Mouse (Mus musculus) T-helper 17 cell (primary cell): ENCODE results near the gene Ntrk2.
"Not testable (repeated sequence)": the region's sequence is repeated elsewhere in the genome, so short reads cannot be mapped to it uniquely, and the experiment has no call there.

ENCODE experiments used
- in situ Hi-C, 2 experiments: fragments of 300-600 bp; cut with MboI, MseI; formaldehyde crosslinking; loops; 1 replicate in 1 of 2; 2 replicates in 1 of 2; pipeline ENCODE4 v1.15.1; 2025; ENCODE audit warnings: high pct_unique_total_duplicates in 2 of 2

Ntrk2 gene

DNA sequence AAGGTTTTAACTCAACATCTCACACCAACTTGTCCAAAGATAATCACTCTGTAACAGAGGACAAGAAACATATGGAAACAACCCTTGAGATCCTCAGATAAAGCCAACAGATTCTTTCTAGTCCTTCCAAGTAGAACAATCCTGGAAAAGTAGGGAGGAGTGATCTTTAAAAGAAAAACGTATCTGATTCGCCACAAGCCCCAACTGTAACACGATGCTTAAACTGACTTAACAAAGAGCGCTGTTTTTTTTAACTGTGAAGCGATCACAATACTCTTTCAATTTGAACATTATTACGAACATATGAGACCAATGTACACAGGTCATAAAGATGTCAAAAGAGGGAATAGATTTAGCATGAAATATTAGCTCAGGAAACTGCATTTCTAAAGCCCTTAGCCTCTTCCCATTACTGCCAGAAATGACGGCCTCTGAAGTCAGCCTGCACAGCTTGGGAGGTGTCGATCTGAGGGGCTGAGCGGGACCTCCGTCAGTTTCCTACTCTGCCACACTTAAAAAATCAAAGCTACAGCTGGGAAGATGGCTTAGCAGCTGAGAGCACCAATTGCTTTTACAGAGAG lies 289.5 kb downstream of the Ntrk2 start:
- in situ Hi-C loops, result no loop called here

DNA sequence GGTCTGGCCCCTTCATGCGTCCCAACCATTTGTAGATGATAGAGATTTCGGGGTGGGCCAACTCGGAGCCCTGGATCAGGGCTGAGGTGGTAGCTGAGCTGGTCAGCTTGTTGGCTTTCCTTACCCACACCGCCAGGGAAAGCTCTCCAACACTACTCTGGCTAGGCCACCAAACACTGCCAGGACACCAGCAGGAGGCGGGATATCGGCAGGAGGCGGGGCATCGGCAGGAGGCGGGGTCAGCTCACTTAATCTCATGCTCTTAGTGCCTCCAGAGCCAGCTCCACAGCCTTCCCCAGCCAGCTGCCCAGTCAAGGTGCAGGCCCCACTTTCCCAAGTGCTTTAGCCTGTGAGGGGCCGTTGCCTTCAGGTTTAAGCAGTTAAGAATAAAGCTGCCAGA lies 293.7 kb downstream of the Ntrk2 start:
- in situ Hi-C loops, result no loop called here

DNA sequence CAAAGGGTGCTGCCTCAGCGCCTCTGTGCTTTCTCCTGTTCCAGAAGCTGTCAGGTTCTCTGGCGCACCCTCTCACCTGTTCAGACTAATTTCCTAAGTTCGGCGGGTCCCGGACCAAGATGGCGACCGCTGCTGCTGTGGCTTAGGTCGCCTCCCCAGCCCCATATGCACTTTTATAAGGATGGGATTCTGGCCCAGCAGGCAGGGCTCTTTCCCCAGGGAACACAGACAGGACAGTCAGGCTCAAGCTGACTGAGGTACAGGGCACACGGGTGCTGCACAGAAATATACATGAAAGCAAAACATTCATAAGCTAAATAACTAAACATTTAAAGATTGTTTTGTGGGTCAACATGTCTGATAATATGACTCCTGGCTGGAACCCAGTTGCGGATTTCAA lies 301.4 kb downstream of the Ntrk2 start:
- in situ Hi-C loops, result not testable (repeated sequence)

DNA sequence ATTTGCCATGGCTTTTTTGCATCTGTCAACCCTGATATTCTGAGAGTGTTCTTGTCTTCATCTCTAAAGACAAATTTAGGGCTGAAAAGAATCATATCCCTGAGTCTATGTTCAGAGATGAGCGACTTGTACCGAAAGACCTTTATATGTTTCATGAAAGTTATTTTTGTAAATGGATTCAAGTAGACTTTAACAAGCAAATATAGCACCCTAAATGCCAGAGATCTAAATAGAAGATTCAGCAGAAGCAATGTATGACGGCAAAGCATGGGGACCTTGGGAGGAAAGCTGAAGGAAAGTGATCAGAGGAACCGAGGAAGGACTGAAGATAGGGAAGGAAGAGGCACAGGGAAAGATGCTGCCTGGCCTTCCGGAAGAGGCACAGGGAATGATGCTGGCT lies 303.7 kb downstream of the Ntrk2 start:
- in situ Hi-C loops, result no loop called here

DNA sequence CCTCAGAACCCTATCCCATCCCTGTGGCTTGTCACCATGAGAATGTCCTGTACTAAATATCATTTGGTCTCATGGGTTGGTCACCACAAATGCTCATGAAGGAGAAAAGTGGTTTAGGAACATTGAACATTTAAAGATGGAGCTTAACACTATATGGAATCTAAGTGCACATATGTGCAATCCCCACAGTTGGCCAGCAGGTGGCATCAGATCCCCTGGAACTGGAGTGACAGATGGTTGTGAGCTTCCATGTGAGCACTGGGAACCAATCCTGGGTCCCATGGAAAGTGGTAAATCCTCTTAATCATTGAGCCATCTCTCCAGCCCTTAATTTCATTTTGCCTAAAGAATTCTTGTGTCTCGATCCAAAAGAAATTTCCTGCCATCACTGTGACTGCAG lies 308.3 kb downstream of the Ntrk2 start:
- in situ Hi-C loops, result no loop called here

DNA sequence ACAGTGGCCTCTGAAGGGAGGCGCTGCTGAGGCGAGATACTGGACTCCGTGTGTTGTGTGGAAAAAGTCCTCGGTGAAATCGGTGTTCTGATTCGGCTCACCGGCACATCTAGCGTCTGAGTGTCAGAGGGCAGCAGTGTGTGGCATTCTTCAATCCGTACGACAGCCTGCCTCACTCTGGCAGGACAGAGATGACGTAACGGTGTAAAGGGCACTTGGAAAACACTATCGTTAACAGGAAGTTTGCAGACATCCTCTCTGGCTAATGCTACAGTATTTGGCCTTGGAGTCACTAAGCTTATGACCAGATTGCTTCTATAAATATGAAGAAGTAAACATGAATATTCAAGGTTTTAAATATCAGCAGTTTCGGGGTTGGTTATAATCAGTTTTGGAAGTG lies 309.2 kb downstream of the Ntrk2 start:
- in situ Hi-C loops, result no loop called here

DNA sequence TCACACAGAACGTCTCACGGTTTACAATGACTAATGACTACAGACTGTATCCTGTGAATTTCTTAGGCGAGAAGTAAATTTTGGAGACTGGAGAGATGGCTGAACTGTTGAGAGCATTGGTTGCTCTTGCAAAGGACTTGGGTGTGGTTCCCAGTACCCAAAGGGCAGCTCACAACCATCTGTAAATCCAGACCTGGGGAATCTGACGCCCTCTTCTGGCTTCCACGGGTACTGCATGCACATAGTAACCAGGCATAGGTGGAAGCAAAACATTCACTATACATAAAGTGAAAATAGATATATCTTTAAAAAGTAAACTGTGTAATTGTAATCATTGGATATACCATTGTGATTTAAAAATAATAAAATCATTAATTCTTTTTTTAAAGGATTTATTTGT lies 310.9 kb downstream of the Ntrk2 start:
- in situ Hi-C loops, result no loop called here

DNA sequence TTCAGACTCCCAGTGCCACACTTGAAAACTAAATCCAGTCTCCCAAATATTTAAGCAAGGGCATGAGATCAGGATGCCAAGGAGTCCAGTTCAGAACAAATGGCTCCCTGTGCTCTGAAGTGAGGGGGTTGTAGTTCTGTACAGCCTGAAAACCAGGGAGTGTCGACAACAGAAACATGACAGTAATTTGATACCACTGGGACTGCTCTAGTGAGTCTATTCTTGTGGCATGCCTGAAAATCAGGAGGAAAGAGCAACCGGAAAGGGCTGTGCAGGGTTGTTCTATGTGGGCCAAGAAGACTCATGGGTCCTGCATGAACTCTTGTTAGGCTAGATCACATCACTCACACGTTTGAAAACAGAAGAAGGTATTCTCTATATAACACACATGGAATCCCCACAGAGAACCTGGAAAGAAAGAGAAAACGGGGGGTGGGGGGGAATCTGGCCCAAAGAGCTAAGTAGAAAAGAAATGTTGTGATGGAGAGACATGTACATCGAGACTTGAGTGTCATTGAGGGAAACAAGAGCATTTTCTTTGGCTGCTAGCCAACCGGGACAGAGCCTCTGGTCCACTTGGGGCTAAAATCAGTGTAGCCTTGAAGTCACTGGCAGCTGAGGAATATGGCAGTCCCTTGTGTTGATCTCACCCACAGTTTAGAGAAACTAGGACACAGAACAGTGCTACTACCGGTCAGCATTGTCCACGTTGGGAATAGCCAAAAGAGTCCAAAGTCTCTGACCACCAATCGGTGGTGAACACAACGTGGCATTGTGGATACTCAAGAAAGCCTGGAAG lies 313.4 kb downstream of the Ntrk2 start:
- in situ Hi-C loops, result no loop called here

DNA sequence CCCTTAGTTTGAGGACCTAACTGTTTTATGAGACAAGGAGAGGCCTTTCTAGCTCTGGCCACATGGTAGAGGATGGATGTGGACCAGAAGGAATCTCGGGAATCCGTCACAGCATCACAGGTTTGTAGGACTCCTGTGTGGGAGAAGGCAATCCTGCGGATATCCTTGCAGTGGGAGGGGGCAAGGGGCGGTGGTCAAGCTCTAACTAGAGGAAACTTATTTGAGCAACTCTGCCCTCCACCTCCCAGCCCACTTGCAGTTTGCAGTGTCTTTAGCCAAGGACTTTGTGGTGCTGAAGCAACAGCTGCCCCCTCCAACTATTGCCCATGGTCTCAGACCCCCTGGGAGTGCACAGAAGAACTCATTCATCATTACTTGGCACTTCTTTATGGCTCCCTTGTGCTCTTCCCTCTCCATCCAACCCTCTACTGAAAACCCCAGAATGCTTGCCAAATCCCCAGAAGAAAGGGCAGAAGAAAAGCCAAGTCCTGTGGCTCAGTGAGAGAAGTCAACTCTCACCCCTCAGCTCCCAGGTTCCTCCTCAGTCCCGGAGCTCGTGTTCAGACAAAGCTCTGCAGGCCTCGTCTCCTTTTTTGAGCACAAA lies 336.9 kb downstream of the Ntrk2 start:
- in situ Hi-C loops, result no loop called here

DNA sequence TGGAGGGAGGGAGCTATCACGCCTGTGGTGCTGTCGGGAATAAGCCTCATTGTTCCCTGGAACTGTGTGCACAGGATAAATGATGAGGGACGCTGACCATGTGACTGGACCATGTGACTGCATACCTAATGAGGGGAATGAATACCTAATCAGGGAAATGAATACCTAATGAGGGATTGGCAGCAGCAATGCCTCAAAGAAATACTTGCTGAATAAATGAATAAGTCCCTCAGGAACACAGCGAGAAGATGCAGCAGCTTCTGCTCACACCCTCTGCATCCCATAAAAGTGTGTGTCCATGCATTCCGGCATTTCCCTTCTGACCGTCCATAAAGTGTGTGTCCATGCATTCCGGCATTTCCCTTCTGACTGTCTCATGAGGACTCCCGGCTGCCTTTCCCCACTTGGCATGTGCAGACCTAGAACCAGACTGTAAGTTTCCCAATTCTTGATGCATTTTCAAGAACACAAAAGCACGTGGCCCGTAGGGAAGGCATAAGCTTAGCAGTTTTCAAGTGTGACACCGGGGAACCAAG lies 338.0 kb downstream of the Ntrk2 start:
- in situ Hi-C loops, result no loop called here

DNA sequence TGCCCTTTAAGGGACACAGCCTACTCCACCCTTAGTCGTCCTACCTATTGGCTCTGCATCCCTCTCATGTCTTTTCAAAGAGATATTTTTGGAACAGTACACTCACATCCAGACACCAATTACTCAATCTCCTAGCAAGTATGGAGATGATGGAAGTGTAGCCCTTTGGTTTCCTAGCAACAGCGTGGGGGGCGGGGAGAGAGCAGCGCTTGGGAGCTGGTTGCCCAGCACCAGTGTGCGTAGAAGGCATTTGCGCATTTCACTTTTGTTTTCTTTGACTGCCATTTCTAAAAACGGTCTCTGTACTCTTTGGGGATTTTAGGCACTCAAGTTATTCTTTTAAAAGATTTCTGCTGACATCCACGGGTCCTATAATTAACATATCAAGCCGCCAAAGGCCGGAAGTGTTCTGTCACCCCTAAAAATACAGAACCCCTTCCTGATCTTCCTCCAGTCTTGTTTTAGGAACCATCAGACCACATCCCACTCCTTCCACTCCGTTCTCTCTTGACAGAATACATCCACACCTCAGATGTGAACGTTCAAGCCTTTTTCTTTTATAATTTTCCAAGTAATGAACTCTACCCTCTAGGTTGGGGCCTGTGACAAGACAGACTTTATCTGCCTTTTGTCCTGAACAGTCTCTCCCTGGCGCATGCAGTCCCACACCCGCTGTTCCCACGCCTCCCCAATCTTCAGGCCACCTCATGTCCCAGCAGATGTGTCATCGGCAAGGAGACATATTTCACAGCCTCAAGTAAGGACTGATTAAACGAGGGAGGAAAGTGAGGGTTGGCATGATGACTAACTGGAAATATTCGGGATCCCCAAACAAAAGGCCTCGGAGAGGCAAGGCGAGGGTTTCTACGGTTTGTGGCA lies 339.5 kb downstream of the Ntrk2 start:
- in situ Hi-C loops, result no loop called here

DNA sequence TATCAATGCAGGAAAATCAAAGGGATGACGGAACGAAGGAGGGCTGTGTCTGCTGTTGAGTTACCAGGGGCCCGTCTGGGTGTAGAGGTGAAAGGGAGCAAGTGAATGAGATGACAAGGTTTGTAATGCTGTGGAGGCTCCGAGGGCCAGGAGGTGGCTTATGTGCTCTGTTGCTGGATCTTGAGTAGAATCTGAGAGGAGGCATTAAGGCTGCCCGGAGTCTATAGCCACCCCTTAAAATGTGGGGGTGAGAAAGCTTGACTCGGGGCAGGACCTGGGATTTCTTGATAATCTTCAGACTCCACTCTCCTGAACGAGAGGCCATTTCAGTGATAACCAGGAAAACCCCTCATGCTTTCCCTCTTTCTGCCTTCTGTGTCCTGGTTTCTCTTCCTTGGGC lies 340.2 kb downstream of the Ntrk2 start:
- in situ Hi-C loops, result no loop called here

DNA sequence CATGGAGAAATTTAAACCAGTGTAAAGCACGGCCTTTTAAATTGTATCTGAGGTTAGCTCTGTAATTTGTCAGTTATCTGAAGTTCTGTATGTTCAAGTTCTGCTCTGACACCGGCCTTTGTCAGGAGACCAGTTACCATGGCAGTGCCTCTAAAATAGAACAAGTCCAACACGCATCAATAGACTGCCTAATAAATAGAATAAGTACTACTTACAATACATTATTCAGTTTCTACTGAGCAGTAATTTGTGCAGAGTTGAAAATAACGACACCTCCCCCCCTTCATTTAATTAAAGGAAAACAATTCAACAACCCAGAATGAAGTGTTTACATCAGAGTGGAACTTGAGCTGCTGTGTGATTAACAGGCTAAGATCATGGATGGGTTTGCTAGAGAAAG lies 341.6 kb downstream of the Ntrk2 start:
- in situ Hi-C loops, result no loop called here

DNA sequence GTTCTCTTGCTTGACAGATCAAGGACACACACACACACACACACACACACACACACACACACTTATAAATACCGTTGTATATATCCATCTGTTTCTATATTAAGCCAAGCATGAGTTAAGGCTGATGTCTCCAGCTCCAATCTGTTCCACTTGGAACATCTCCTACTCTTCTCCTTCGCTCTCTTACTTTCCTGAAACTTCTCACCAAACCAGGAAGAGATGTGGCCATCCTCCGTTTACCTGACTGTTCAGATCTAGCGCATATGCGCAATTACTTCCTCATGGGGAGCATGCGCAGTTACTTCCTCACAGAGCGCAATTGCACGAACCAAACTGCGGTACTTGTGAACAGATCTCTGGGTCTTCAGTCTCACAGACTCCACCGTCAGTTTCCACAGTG lies 342.4 kb downstream of the Ntrk2 start:
- in situ Hi-C loops, result no loop called here

DNA sequence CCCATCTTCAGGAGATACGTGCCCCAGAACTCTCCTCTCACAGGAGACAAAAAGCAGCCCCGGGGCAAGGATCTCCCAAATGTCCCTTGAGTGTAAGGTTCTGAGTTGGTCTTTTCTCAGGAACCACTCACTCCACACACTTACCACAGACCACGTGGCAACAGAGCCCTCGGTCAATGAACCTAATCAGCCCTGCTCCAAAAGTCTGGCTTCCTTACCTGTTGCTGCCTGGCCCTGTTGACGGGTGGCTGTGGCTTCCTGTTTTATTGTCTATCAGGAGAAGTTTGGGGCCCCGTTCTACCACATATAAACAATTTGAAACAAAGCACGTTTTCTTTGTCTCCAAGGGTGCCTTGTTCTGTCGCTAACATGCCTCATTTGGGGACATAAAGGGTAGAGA lies 357.6 kb downstream of the Ntrk2 start:
- in situ Hi-C loops, result no loop called here

DNA sequence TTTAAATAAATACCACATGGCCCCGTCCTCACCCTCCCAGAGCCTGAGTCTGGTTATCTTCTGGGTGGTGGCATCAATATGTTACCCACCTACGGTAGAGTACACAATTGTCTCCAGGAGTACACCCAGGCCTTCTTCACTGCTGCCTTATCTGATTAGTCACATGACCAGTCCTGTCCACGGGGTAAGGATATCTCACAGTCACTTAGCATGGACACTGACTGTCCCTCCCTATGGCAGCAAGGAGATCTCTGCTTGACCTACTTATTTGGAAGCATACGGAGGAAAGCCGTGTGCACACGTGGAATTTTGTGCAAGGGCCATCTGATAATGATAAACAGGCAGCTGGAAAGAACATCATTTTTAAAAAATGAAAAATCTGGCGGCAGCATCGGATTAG lies 367.5 kb downstream of the Ntrk2 start:
- in situ Hi-C loops, result loop anchor here in 1 of 2 experiments (10.0 kb wide), 1 partner anchor 1279 kb away; no protein-coding TSS in a partner anchor

DNA sequence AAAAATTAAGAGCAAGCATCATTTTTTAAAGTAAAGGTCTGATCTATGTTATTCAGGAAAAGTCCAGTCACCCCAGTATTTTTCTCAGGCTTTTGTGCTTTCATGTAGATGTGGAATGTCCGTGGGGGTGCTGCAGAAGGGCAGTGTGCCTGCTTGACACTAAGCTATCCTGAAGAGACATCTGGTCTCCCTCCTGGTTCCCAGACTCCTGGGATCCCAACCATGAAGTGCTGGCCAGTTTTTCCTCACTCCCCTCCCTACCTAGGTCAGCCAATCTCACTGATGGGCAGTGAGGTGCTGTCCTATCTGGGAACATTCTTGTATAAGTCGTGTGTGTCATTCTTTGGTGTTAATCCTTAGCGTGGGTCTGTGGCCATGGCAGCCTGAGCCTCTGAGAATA lies 369.7 kb downstream of the Ntrk2 start:
- in situ Hi-C loops, result loop anchor here in 1 of 2 experiments (10.0 kb wide), 1 partner anchor 1281 kb away; no protein-coding TSS in a partner anchor

DNA sequence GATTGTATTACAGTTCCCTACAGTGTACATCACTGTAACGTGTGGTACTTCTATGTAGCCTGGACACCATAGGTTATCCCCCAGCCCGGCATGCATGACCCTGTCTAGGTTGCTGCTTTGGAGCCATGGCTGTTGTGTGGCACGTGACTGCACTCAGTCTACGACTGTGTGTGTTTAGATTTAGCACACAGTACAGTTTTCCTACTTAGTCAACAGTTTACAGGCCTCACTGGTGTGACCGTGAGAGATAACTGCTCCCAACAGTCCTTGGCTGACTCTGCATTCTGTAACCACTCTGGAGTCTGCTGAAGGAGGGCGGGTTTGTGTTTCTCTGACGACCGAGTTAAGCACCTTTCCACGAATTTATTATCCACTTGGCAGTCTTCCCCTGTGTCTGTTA lies 370.1 kb downstream of the Ntrk2 start:
- in situ Hi-C loops, result loop anchor here in 1 of 2 experiments (10.0 kb wide), 1 partner anchor 1282 kb away; no protein-coding TSS in a partner anchor

DNA sequence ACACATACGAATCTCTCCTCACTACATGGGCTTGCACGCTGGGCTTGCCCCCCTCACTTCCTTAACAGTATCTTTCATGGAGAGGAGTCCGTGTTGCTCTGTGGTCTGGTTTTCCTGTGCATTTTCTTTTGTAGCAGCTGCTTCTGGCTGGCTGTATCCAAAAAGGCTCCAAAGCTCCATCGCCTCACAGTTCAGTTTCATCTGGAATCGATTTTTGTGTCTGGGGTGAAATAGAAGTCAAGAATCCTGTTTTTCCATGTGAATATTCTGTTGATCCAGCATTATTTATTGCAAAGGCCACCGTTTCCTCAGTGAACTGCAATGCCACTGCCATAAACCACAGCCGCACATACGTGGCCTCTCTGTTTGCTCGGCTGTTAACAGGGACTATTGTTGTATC lies 370.6 kb downstream of the Ntrk2 start:
- in situ Hi-C loops, result loop anchor here in 1 of 2 experiments (10.0 kb wide), 1 partner anchor 1282 kb away; no protein-coding TSS in a partner anchor

DNA sequence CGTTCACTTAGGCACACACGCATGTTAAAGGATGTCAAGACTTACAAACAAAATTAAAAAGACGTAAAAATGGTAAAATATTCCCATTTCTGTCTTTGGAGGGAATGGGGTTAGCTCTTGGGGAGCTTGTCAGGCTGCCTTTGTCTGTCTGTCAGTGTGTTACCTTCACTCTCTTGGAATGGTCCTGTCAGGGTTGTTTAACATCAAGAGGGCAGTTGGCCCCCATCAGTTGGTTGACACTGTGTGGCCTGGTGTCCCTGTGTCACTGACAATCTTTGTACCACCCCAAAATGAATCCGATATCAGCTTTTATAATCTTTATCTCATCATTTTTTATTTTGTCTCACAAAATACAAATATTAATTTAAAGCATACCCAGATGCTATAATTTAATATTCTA lies 373.6 kb downstream of the Ntrk2 start:
- in situ Hi-C loops, result loop anchor here in 1 of 2 experiments (10.0 kb wide), 1 partner anchor 1285 kb away; no protein-coding TSS in a partner anchor

DNA sequence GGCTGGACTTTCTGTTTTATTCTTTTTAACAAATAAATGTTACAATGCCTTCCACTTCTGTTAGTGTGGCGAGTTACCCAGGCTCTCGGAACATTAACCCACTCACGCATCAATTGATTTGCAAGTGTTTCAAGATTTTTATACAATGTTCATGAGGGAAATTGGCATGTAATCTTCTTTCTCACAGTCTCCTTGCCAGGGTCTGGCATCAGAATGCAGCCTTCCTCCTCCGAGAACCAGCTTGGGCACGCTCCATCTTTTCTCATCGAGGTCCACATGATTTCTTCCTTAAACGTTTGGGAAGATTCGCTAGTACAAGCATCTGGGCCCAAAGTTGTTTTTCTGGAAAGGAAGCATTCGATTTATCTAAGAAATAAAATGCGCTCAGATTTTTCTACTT lies 374.4 kb downstream of the Ntrk2 start:
- in situ Hi-C loops, result no loop called here
